Mouse (Mus musculus): Measurements from ENCODE around the gene Krt6a. TPM values are rescaled to one million over a fixed set of nuclear protein-coding genes. Genes with fewer than 3 reads are reported as not detected.

The Krt6a gene
- polyA plus RNA-seq, 1 experiment from 2014 or later: 30.7 TPM

GRCm38 (mm10) chr15:101680187-101680586 lies 13.9 kb downstream of the Krt6a start, which contains the start of gene Krt6b:
Gene Krt6b (minus strand): TSS chr15:101680287.
- WGBS: 61% methylated on average over 2 of the region's 2 CpGs
- DNase-seq (ENCODE audit: low spot score) (no peak), ATAC-seq (ENCODE audit: low FRiP score, low TSS enrichment) (no peak)
- no peaks in the 10 kb centered on the region for H3K4me1 ChIP-seq (replicated peaks; ENCODE audit: control insufficient read depth, insufficient read depth)
- no peaks in the 10 kb centered on the region for H3K36me3 ChIP-seq (ENCODE audit: control insufficient read depth, insufficient read depth, low read length)
- no peak within 1 kb of the TSS for H3K9ac ChIP-seq (ENCODE audit: low read length)
- H3K4me3 ChIP-seq (ENCODE audit: low read depth, low read length): no peak within 1 kb of the TSS
- H3K27ac ChIP-seq (replicated peaks): no peak within 1 kb of the TSS
- no peak within 1 kb of the TSS for H3K4me2 ChIP-seq (replicated peaks; ENCODE audit: low read depth)
- H3K27me3 ChIP-seq (ENCODE audit: control insufficient read depth, insufficient read depth, low read length): no peaks in the 10 kb centered on the region
- H3K9me3 ChIP-seq (ENCODE audit: control insufficient read depth, low read length): no peaks in the 10 kb centered on the region
- no peak for TF ChIP-seq EP300 (optimal IDR thresholded peaks at IDR 0.05)
- TF ChIP-seq CTCF (IDR thresholded peaks at IDR 0.05; ENCODE audit: low read depth): no peak

GRCm38 (mm10) chr15:101675978-101676377 lies 18.1 kb downstream of the Krt6a start:
- TF ChIP-seq CTCF (IDR thresholded peaks at IDR 0.05; ENCODE audit: low read depth): no peak
- no peak for TF ChIP-seq EP300 (optimal IDR thresholded peaks at IDR 0.05)

GRCm38 (mm10) chr15:101652736-101653265 lies 41.3 kb downstream of the Krt6a start:
- Histone ChIP-seq H3K4me2 (replicated peaks; ENCODE audit: low read depth) (no peak overlapping the region), H3K4me3 (ENCODE audit: low read depth, low read length) (no peak overlapping the region), H3K9me3 (ENCODE audit: control insufficient read depth, low read length) (no peaks in the 10 kb centered on the region), H3K27me3 (ENCODE audit: control insufficient read depth, insufficient read depth, low read length) (no peaks in the 10 kb centered on the region), H3K4me1 (replicated peaks; ENCODE audit: control insufficient read depth, insufficient read depth) (no peaks in the 10 kb centered on the region), H3K36me3 (ENCODE audit: control insufficient read depth, insufficient read depth, low read length) (no peaks in the 10 kb centered on the region), H3K27ac (replicated peaks) (no peak overlapping the region), H3K9ac (ENCODE audit: low read length) (no peak overlapping the region)
- DNase-seq (ENCODE audit: low spot score) (no peak), ATAC-seq (ENCODE audit: low FRiP score, low TSS enrichment) (no peak)
- 87% methylated on average over 5 of the region's 5 CpGs for WGBS
- TF ChIP-seq EP300 (optimal IDR thresholded peaks at IDR 0.05) (no peak), CTCF (IDR thresholded peaks at IDR 0.05; ENCODE audit: low read depth) (no peak)

More at GRCm38 (mm10) chr15:101675978-101676377, 18.1 kb downstream of the Krt6a start:
- no peak overlapping the region for H3K27ac ChIP-seq (replicated peaks)
- H3K4me3 ChIP-seq (ENCODE audit: low read depth, low read length): no peak overlapping the region
- DNase-seq (ENCODE audit: low spot score): no peak
- H3K9me3 ChIP-seq (ENCODE audit: control insufficient read depth, low read length): no peaks in the 10 kb centered on the region
- H3K9ac ChIP-seq (ENCODE audit: low read length): no peak overlapping the region
- no peak for ATAC-seq (ENCODE audit: low FRiP score, low TSS enrichment)
- no peaks in the 10 kb centered on the region for H3K4me1 ChIP-seq (replicated peaks; ENCODE audit: control insufficient read depth, insufficient read depth)
- WGBS: 65% methylated on average over 1 of the region's 1 CpGs
- no peaks in the 10 kb centered on the region for H3K27me3 ChIP-seq (ENCODE audit: control insufficient read depth, insufficient read depth, low read length)
- no peaks in the 10 kb centered on the region for H3K36me3 ChIP-seq (ENCODE audit: control insufficient read depth, insufficient read depth, low read length)
- no peak overlapping the region for H3K4me2 ChIP-seq (replicated peaks; ENCODE audit: low read depth)

- Histone ChIP-seq H3K27me3 (ENCODE audit: control insufficient read depth, insufficient read depth, low read length) (no peaks in the 10 kb centered on the region), H3K9me3 (ENCODE audit: control insufficient read depth, low read length) (no peaks in the 10 kb centered on the region), H3K4me3 (ENCODE audit: low read depth, low read length) (no peak within 1 kb of the TSS), H3K36me3 (ENCODE audit: control insufficient read depth, insufficient read depth, low read length) (no peaks in the 10 kb centered on the region), H3K4me1 (replicated peaks; ENCODE audit: control insufficient read depth, insufficient read depth) (no peaks in the 10 kb centered on the region), H3K9ac (ENCODE audit: low read length) (no peak within 1 kb of the TSS), H3K4me2 (replicated peaks; ENCODE audit: low read depth) (no peak within 1 kb of the TSS), H3K27ac (replicated peaks) (no peak within 1 kb of the TSS)
- 64% methylated on average over 3 of the region's 3 CpGs for WGBS
- no peak for DNase-seq (ENCODE audit: low spot score)
- no peak for ATAC-seq (ENCODE audit: low FRiP score, low TSS enrichment)
- TF ChIP-seq CTCF (IDR thresholded peaks at IDR 0.05; ENCODE audit: low read depth): no peak
- TF ChIP-seq EP300 (optimal IDR thresholded peaks at IDR 0.05): no peak
Measured at GRCm38 (mm10) chr15:101647280-101647679, 46.8 kb downstream of the Krt6a start, which contains the start of gene Gm5478. Gene Gm5478 (minus strand): TSS chr15:101647380.

Small RNA genes lying within 50 kb of the gene (microRNA-seq; reads per million reads assigned to microRNA genes)
- gene Gm44323 (not detected), gene Gm44342 (not detected), gene Gm44383 (not detected), gene Gm44479 (not detected)

Other genes with a start within 250 kb of the Krt6a start
- gene Krt88, start 246.6 kb downstream of the Krt6a start, polyA plus RNA-seq (2015; fragmentation: Nextera tagmentation; extraction: Ambion mirVana): 0.15 TPM in 1 of 2 replicates, not detected in the other
- not detected in 2 replicates for gene Krt81, start 230.6 kb downstream of the Krt6a start, polyA plus RNA-seq (2015; fragmentation: Nextera tagmentation; extraction: Ambion mirVana)
- gene Krt86, start 220.8 kb downstream of the Krt6a start, polyA plus RNA-seq (2015; fragmentation: Nextera tagmentation; extraction: Ambion mirVana): 0.05 TPM in 1 of 2 replicates, not detected in the other
- gene Krt83, start 202.8 kb downstream of the Krt6a start, polyA plus RNA-seq (2015; fragmentation: Nextera tagmentation; extraction: Ambion mirVana): 0.16 TPM in 1 of 2 replicates, not detected in the other
- not detected in 2 replicates for gene Gm49425, start 177.0 kb downstream of the Krt6a start, polyA plus RNA-seq (2015; fragmentation: Nextera tagmentation; extraction: Ambion mirVana)
- 0.10 and 0.15 TPM in 2 replicates for gene Krt84, start 161.5 kb downstream of the Krt6a start, polyA plus RNA-seq (2015; fragmentation: Nextera tagmentation; extraction: Ambion mirVana)
- gene Krt82, start 143.6 kb downstream of the Krt6a start, polyA plus RNA-seq (2015; fragmentation: Nextera tagmentation; extraction: Ambion mirVana): 0.06 TPM in 1 of 2 replicates, not detected in the other
- 0.18 and 0.21 TPM in 2 replicates for gene Krt90, start 131.4 kb downstream of the Krt6a start, polyA plus RNA-seq (2015; fragmentation: Nextera tagmentation; extraction: Ambion mirVana)
- 0.57 and 0.94 TPM in 2 replicates for gene Krt75, start 120.4 kb downstream of the Krt6a start, polyA plus RNA-seq (2015; fragmentation: Nextera tagmentation; extraction: Ambion mirVana)
- not detected in 2 replicates for gene Gm5414, start 66.1 kb downstream of the Krt6a start, polyA plus RNA-seq (2015; fragmentation: Nextera tagmentation; extraction: Ambion mirVana)
- gene Gm5478, start 46.9 kb downstream of the Krt6a start, polyA plus RNA-seq (2015; fragmentation: Nextera tagmentation; extraction: Ambion mirVana): 0.10 TPM in 1 of 2 replicates, not detected in the other
- gene Krt6b, start 14.0 kb downstream of the Krt6a start, polyA plus RNA-seq (2015; fragmentation: Nextera tagmentation; extraction: Ambion mirVana): 3.3 and 4.7 TPM in 2 replicates
- 504 and 557 TPM in 2 replicates for gene Krt5, start 18.6 kb upstream of the Krt6a start, polyA plus RNA-seq (2015; fragmentation: Nextera tagmentation; extraction: Ambion mirVana)
- gene Krt71, start 48.8 kb upstream of the Krt6a start, polyA plus RNA-seq (2015; fragmentation: Nextera tagmentation; extraction: Ambion mirVana): not detected in 2 replicates
- gene Krt72, start 92.2 kb upstream of the Krt6a start, polyA plus RNA-seq (2015; fragmentation: Nextera tagmentation; extraction: Ambion mirVana): not detected in 2 replicates
- gene Krt73, start 108.0 kb upstream of the Krt6a start, polyA plus RNA-seq (2015; fragmentation: Nextera tagmentation; extraction: Ambion mirVana): not detected in 2 replicates
- gene Krt2, start 123.9 kb upstream of the Krt6a start, polyA plus RNA-seq (2015; fragmentation: Nextera tagmentation; extraction: Ambion mirVana): not detected in 2 replicates
- 588 and 700 TPM in 2 replicates for gene Krt1, start 156.5 kb upstream of the Krt6a start, polyA plus RNA-seq (2015; fragmentation: Nextera tagmentation; extraction: Ambion mirVana)
- gene Krt77, start 175.4 kb upstream of the Krt6a start, polyA plus RNA-seq (2015; fragmentation: Nextera tagmentation; extraction: Ambion mirVana): 5.1 and 5.3 TPM in 2 replicates
- gene Krt76, start 198.6 kb upstream of the Krt6a start, polyA plus RNA-seq (2015; fragmentation: Nextera tagmentation; extraction: Ambion mirVana): 1.9 and 2.2 TPM in 2 replicates
- gene Krt4, start 230.4 kb upstream of the Krt6a start, polyA plus RNA-seq (2015; fragmentation: Nextera tagmentation; extraction: Ambion mirVana): 4,471 and 4,814 TPM in 2 replicates
- 12.2 and 14.3 TPM in 2 replicates for gene Krt79, start 246.0 kb upstream of the Krt6a start, polyA plus RNA-seq (2015; fragmentation: Nextera tagmentation; extraction: Ambion mirVana)